Mouse (Mus musculus): ENCODE data around the gene Poglut1. TPM values are rescaled to one million over a fixed set of nuclear protein-coding genes. Genes with fewer than 3 reads are reported as not detected.

Poglut1 gene
- 33.5 and 37.7 TPM in 2 replicates for polyA plus RNA-seq (2014; fragmentation: Nextera tagmentation; extraction: Ambion mirVana)

GRCm38 (mm10) chr16:38549479-38550396, at the start of gene Poglut1:
Poglut1 (minus strand) TSS chr16:38550258.
- peak; percentile 71 for ATAC-seq (replicated peaks; ENCODE audit: insufficient number of reproducible peaks, low FRiP score, low TSS enrichment)
- 0 out of 2 replicates have a peak, but pooled peaks cover 4% of the 10 kb centered on the region for H3K27me3 ChIP-seq (ENCODE audit: control insufficient read depth, insufficient read depth, low read length)
- H3K9ac ChIP-seq (ENCODE audit: low read depth, low read length), result peak within 1 kb of the TSS; percentile 76
- no peaks in the 10 kb centered on the region for H3K9me3 ChIP-seq (replicated peaks; ENCODE audit: control insufficient read depth, low read length)
- no peak within 1 kb of the TSS for H3K27ac ChIP-seq (ENCODE audit: low read depth, low read length)
- peak within 1 kb of the TSS; percentile 76 for H3K4me3 ChIP-seq (ENCODE audit: low read depth, low read length)
- H3K4me2 ChIP-seq, result peak within 1 kb of the TSS; percentile 81
- peaks cover 4% of the 10 kb centered on the region; the same call in 1 of the 2 replicates for H3K36me3 ChIP-seq (ENCODE audit: control insufficient read depth, insufficient read depth, low read length)
- peaks cover 7% of the 10 kb centered on the region; the same call in 1 of the 2 replicates for H3K4me1 ChIP-seq (ENCODE audit: control insufficient read depth, insufficient read depth, low read length)
- WGBS (ENCODE audit: insufficient replicate concordance), result 3% methylated on average over 54 of the region's 54 CpGs

- H3K36me3 ChIP-seq (ENCODE audit: control insufficient read depth, insufficient read depth, low read length), result peaks cover 28% of the 10 kb centered on the region
- ATAC-seq (replicated peaks; ENCODE audit: insufficient number of reproducible peaks, low FRiP score, low TSS enrichment), result no peak
- H3K4me1 ChIP-seq (ENCODE audit: control insufficient read depth, insufficient read depth, low read length), result no peaks in the 10 kb centered on the region
- H3K9ac ChIP-seq (ENCODE audit: low read depth, low read length), result no peak overlapping the region
- no peak overlapping the region for H3K4me3 ChIP-seq (ENCODE audit: low read depth, low read length)
- H3K4me2 ChIP-seq, result no peak overlapping the region
- H3K27ac ChIP-seq (ENCODE audit: low read depth, low read length), result no peak overlapping the region
- H3K9me3 ChIP-seq (replicated peaks; ENCODE audit: control insufficient read depth, low read length), result no peaks in the 10 kb centered on the region
- WGBS (ENCODE audit: insufficient replicate concordance), result 75% methylated on average over 11 of the region's 11 CpGs
- no peaks in the 10 kb centered on the region for H3K27me3 ChIP-seq (ENCODE audit: control insufficient read depth, insufficient read depth, low read length)
Measured at GRCm38 (mm10) chr16:38598986-38599680, 49.1 kb upstream of the Poglut1 start.

GRCm38 (mm10) chr16:38596651-38597050, 46.6 kb upstream of the Poglut1 start:
- no peak overlapping the region for H3K27ac ChIP-seq (ENCODE audit: low read depth, low read length)
- no peak overlapping the region for H3K4me2 ChIP-seq
- 92% methylated on average over 2 of the region's 2 CpGs for WGBS (ENCODE audit: insufficient replicate concordance)
- ATAC-seq (replicated peaks; ENCODE audit: insufficient number of reproducible peaks, low FRiP score, low TSS enrichment), result no peak
- no peak overlapping the region for H3K4me3 ChIP-seq (ENCODE audit: low read depth, low read length)
- H3K36me3 ChIP-seq (ENCODE audit: control insufficient read depth, insufficient read depth, low read length), result peaks cover 12% of the 10 kb centered on the region
- H3K9me3 ChIP-seq (replicated peaks; ENCODE audit: control insufficient read depth, low read length), result no peaks in the 10 kb centered on the region
- no peak overlapping the region for H3K9ac ChIP-seq (ENCODE audit: low read depth, low read length)
- no peaks in the 10 kb centered on the region for H3K27me3 ChIP-seq (ENCODE audit: control insufficient read depth, insufficient read depth, low read length)
- H3K4me1 ChIP-seq (ENCODE audit: control insufficient read depth, insufficient read depth, low read length), result 0 out of 2 replicates have a peak, but pooled peaks cover under 1% of the 10 kb centered on the region

- H3K4me3 ChIP-seq (ENCODE audit: low read depth, low read length), result no peak overlapping the region
- H3K9me3 ChIP-seq (replicated peaks; ENCODE audit: control insufficient read depth, low read length), result no peaks in the 10 kb centered on the region
- no peaks in the 10 kb centered on the region for H3K27me3 ChIP-seq (ENCODE audit: control insufficient read depth, insufficient read depth, low read length)
- H3K36me3 ChIP-seq (ENCODE audit: control insufficient read depth, insufficient read depth, low read length), result peaks cover 7% of the 10 kb centered on the region
- 0 out of 2 replicates have a peak, but pooled peaks cover 3% of the 10 kb centered on the region for H3K4me1 ChIP-seq (ENCODE audit: control insufficient read depth, insufficient read depth, low read length)
- H3K27ac ChIP-seq (ENCODE audit: low read depth, low read length), result no peak overlapping the region
- H3K4me2 ChIP-seq, result no peak overlapping the region
- 85% methylated on average over 2 of the region's 2 CpGs for WGBS (ENCODE audit: insufficient replicate concordance)
- H3K9ac ChIP-seq (ENCODE audit: low read depth, low read length), result no peak overlapping the region
- ATAC-seq (replicated peaks; ENCODE audit: insufficient number of reproducible peaks, low FRiP score, low TSS enrichment), result no peak
Measured at GRCm38 (mm10) chr16:38596099-38596498, 46.0 kb upstream of the Poglut1 start.

- peaks cover 2% of the 10 kb centered on the region; the same call in 1 of the 2 replicates for H3K36me3 ChIP-seq (ENCODE audit: control insufficient read depth, insufficient read depth, low read length)
- no peak overlapping the region for H3K4me2 ChIP-seq
- H3K27me3 ChIP-seq (ENCODE audit: control insufficient read depth, insufficient read depth, low read length), result no peaks in the 10 kb centered on the region
- ATAC-seq (replicated peaks; ENCODE audit: insufficient number of reproducible peaks, low FRiP score, low TSS enrichment), result no peak
- WGBS (ENCODE audit: insufficient replicate concordance), result 50% methylated on average over 1 of the region's 1 CpGs
- no peaks in the 10 kb centered on the region for H3K9me3 ChIP-seq (replicated peaks; ENCODE audit: control insufficient read depth, low read length)
- H3K4me3 ChIP-seq (ENCODE audit: low read depth, low read length), result no peak overlapping the region
- no peak overlapping the region for H3K9ac ChIP-seq (ENCODE audit: low read depth, low read length)
- H3K4me1 ChIP-seq (ENCODE audit: control insufficient read depth, insufficient read depth, low read length), result 0 out of 2 replicates have a peak, but pooled peaks cover 3% of the 10 kb centered on the region
- no peak overlapping the region for H3K27ac ChIP-seq (ENCODE audit: low read depth, low read length)
Measured at GRCm38 (mm10) chr16:38594435-38594834, 44.4 kb upstream of the Poglut1 start.

- no peak for ATAC-seq (replicated peaks; ENCODE audit: insufficient number of reproducible peaks, low FRiP score, low TSS enrichment)
- Histone ChIP-seq H3K4me3 (ENCODE audit: low read depth, low read length) (no peak overlapping the region), H3K27me3 (ENCODE audit: control insufficient read depth, insufficient read depth, low read length) (no peaks in the 10 kb centered on the region), H3K9me3 (replicated peaks; ENCODE audit: control insufficient read depth, low read length) (no peaks in the 10 kb centered on the region), H3K36me3 (ENCODE audit: control insufficient read depth, insufficient read depth, low read length) (0 out of 2 replicates have a peak, but pooled peaks cover 3% of the 10 kb centered on the region), H3K4me1 (ENCODE audit: control insufficient read depth, insufficient read depth, low read length) (0 out of 2 replicates have a peak, but pooled peaks cover 3% of the 10 kb centered on the region), H3K27ac (ENCODE audit: low read depth, low read length) (no peak overlapping the region), H3K4me2 (no peak overlapping the region), H3K9ac (ENCODE audit: low read depth, low read length) (no peak overlapping the region)
- 98% methylated on average over 4 of the region's 4 CpGs for WGBS (ENCODE audit: insufficient replicate concordance)
Measured at GRCm38 (mm10) chr16:38592946-38593345, 42.9 kb upstream of the Poglut1 start.

GRCm38 (mm10) chr16:38592026-38592678, 42.1 kb upstream of the Poglut1 start:
- no peak overlapping the region for H3K4me3 ChIP-seq (ENCODE audit: low read depth, low read length)
- WGBS (ENCODE audit: insufficient replicate concordance), result 85% methylated on average over 12 of the region's 12 CpGs
- H3K9ac ChIP-seq (ENCODE audit: low read depth, low read length), result no peak overlapping the region
- no peak for ATAC-seq (replicated peaks; ENCODE audit: insufficient number of reproducible peaks, low FRiP score, low TSS enrichment)
- no peak overlapping the region for H3K4me2 ChIP-seq
- no peaks in the 10 kb centered on the region for H3K9me3 ChIP-seq (replicated peaks; ENCODE audit: control insufficient read depth, low read length)
- H3K27ac ChIP-seq (ENCODE audit: low read depth, low read length), result no peak overlapping the region
- 0 out of 2 replicates have a peak, but pooled peaks cover 3% of the 10 kb centered on the region for H3K4me1 ChIP-seq (ENCODE audit: control insufficient read depth, insufficient read depth, low read length)
- no peaks in the 10 kb centered on the region for H3K27me3 ChIP-seq (ENCODE audit: control insufficient read depth, insufficient read depth, low read length)
- H3K36me3 ChIP-seq (ENCODE audit: control insufficient read depth, insufficient read depth, low read length), result peaks cover 8% of the 10 kb centered on the region; the same call in 1 of the 2 replicates

GRCm38 (mm10) chr16:38591506-38591905, 41.4 kb upstream of the Poglut1 start:
- H3K36me3 ChIP-seq (ENCODE audit: control insufficient read depth, insufficient read depth, low read length), result peaks cover 12% of the 10 kb centered on the region
- no peak overlapping the region for H3K4me2 ChIP-seq
- H3K27me3 ChIP-seq (ENCODE audit: control insufficient read depth, insufficient read depth, low read length), result no peaks in the 10 kb centered on the region
- no peak overlapping the region for H3K4me3 ChIP-seq (ENCODE audit: low read depth, low read length)
- H3K9me3 ChIP-seq (replicated peaks; ENCODE audit: control insufficient read depth, low read length), result no peaks in the 10 kb centered on the region
- H3K9ac ChIP-seq (ENCODE audit: low read depth, low read length), result no peak overlapping the region
- no peak for ATAC-seq (replicated peaks; ENCODE audit: insufficient number of reproducible peaks, low FRiP score, low TSS enrichment)
- 62% methylated on average over 3 of the region's 3 CpGs for WGBS (ENCODE audit: insufficient replicate concordance)
- 0 out of 2 replicates have a peak, but pooled peaks cover 3% of the 10 kb centered on the region for H3K4me1 ChIP-seq (ENCODE audit: control insufficient read depth, insufficient read depth, low read length)
- 0 out of 2 replicates have a peak overlapping the region, but pooled peaks have one; percentile 15 for H3K27ac ChIP-seq (ENCODE audit: low read depth, low read length)

All from heart, embryonic 11.5 days (tissue).